Mouse (Mus musculus): Measurements from ENCODE around the gene Lama5.
"Not testable (repeated sequence)": the region's sequence is repeated elsewhere in the genome, so short reads cannot be mapped to it uniquely, and the experiment has no call there.

The Lama5 gene

GRCm38 (mm10) chr2:180225762-180226378 lies at the start of gene Lama5:
Gene Lama5, minus strand, starts transcription at chr2:180225859.
- DNase-seq (ENCODE audit: extremely low spot score) = peak; percentile 87

- no peak for DNase-seq (ENCODE audit: extremely low spot score)
These were observed 48.9 kb upstream of the Lama5 start for GRCm38 (mm10) chr2:180274523-180274922.

- peak; percentile 92 for DNase-seq (ENCODE audit: extremely low spot score)
These were observed 48.0 kb upstream of the Lama5 start, which contains the start of gene Cables2 for GRCm38 (mm10) chr2:180273394-180274244. Gene Cables2, minus strand, starts transcription at chr2:180273496.

- DNase-seq (ENCODE audit: extremely low spot score) = no peak
These were observed 47.2 kb upstream of the Lama5 start for GRCm38 (mm10) chr2:180272884-180273321.

- no peak for DNase-seq (ENCODE audit: extremely low spot score)
These were observed 46.2 kb upstream of the Lama5 start for GRCm38 (mm10) chr2:180271804-180272395.

- no peak for DNase-seq (ENCODE audit: extremely low spot score)
These were observed 45.0 kb upstream of the Lama5 start for GRCm38 (mm10) chr2:180270537-180271255.

- DNase-seq (ENCODE audit: extremely low spot score) = no peak
These were observed 43.7 kb upstream of the Lama5 start for GRCm38 (mm10) chr2:180269329-180269728.

- no peak for DNase-seq (ENCODE audit: extremely low spot score)
These were observed 42.3 kb upstream of the Lama5 start for GRCm38 (mm10) chr2:180267955-180268354.

GRCm38 (mm10) chr2:180262891-180263290 lies 37.2 kb upstream of the Lama5 start:
- DNase-seq (ENCODE audit: extremely low spot score) = no peak

- DNase-seq (ENCODE audit: extremely low spot score) = no peak
These were observed 36.8 kb upstream of the Lama5 start for GRCm38 (mm10) chr2:180262441-180262840.

GRCm38 (mm10) chr2:180261901-180262300 lies 36.2 kb upstream of the Lama5 start:
- DNase-seq (ENCODE audit: extremely low spot score) = no peak

GRCm38 (mm10) chr2:180260610-180261480 lies 35.2 kb upstream of the Lama5 start:
- DNase-seq (ENCODE audit: extremely low spot score) = no peak

GRCm38 (mm10) chr2:180259826-180260609 lies 34.4 kb upstream of the Lama5 start:
- DNase-seq (ENCODE audit: extremely low spot score) = not testable (repeated sequence)

GRCm38 (mm10) chr2:180258951-180259484 lies 33.4 kb upstream of the Lama5 start:
- DNase-seq (ENCODE audit: extremely low spot score) = not testable (repeated sequence)

GRCm38 (mm10) chr2:180257963-180258865 lies 32.6 kb upstream of the Lama5 start:
- DNase-seq (ENCODE audit: extremely low spot score) = no peak

GRCm38 (mm10) chr2:180257001-180257521 lies 31.4 kb upstream of the Lama5 start, which contains the start of gene Rps21:
Gene Rps21, plus strand, starts transcription at chr2:180257377.
- DNase-seq (ENCODE audit: extremely low spot score) = peak; percentile 99

- DNase-seq (ENCODE audit: extremely low spot score) = no peak
These were observed 30.8 kb upstream of the Lama5 start for GRCm38 (mm10) chr2:180256296-180257000.

GRCm38 (mm10) chr2:180255701-180256100 lies 30.0 kb upstream of the Lama5 start:
- DNase-seq (ENCODE audit: extremely low spot score) = no peak
